Mouse (Mus musculus): ENCODE measurements around the gene Sh3pxd2a. TPM values are rescaled to one million over a fixed set of nuclear protein-coding genes. Genes with fewer than 3 reads are reported as not detected.
A peak's percentile ranks its signal among the peaks of the same experiment; 100 is the strongest.

Gene Sh3pxd2a
- polyA plus RNA-seq, 1 experiment = 12.1 TPM

DNA sequence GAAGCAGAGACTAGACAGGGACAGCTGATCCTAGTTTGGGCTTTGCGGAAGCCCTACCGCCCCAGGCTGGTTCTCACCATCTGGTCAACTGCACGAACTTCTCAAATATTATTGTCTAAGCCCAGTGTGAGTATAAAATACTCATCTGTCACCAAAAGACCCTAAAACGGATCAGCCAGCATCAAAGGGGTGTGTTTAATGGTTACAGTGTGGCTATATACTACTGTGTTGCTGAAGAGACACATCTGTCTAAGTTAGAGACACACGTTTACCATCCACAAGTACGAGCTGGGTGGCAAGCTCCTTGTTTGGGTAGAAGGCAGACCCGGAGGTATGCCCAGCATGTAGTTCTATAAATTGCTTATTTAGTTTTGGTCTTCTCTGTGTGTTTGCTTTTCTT is 40.6 kb downstream of the Sh3pxd2a start:
- 94% methylated on average over 7 of the region's 7 CpGs for WGBS
- no peaks in the 10 kb centered on the region for H3K4me1 ChIP-seq (ENCODE audit: control insufficient read depth, insufficient read depth, insufficient read length)
- H3K36me3 ChIP-seq (ENCODE audit: control insufficient read depth, insufficient read depth, low read length) = peaks cover 5% of the 10 kb centered on the region; the same call in 1 of the 2 replicates
- TF ChIP-seq POLR2A (IDR thresholded peaks at IDR 0.05; ENCODE audit: low read depth, low read length) (no peak), CTCF (IDR thresholded peaks at IDR 0.05; ENCODE audit: extremely low read depth, insufficient read depth, insufficient read length, insufficient replicate concordance) (no peak)
- no peak for DNase-seq (ENCODE audit: low read depth in 1 of 2, low spot score in 2 of 2)
- no peak overlapping the region for H3K27ac ChIP-seq (ENCODE audit: insufficient read depth, low read length)
- no peaks in the 10 kb centered on the region for H3K27me3 ChIP-seq (ENCODE audit: control insufficient read depth, insufficient read depth, low read length)
- H3K4me3 ChIP-seq (ENCODE audit: extremely low read depth, insufficient read depth, insufficient read length) = no peak overlapping the region

DNA sequence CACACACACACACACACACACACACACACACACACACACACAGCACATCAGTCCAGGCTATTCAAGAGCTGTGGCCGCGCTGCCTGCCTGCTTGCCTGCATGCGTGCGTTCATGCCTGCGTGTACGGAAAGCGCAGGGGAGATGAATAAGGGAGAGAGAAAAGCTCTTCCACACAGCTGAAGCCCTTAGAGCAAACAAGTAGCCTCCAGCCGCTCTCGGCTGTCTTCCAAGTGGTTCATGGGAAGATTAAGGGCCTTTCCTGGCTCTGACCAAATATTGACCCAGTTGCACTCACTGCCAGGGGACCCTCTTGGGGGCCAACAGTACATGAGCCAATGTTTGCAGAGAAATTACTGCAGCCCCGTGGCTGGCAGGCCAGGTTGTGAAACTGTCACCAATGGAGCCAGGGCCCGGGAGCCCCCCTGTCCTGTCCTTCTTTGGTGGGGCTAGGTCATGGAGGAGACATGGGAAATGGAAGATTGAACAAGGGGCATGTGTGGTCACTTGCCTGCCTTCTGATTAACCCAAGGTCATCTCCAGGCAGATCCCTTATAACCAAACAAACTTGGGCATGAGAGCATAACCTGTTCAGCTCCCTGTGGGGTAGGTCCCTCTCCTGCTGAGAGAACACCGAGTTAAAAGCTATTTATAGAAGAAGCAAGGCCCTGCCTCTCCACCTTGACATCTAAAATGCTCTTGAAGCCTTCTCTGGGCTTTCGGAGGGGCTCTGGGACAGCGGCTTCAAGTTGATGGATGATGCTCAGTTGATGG is 42.9 kb downstream of the Sh3pxd2a start:
- TF ChIP-seq POLR2A (IDR thresholded peaks at IDR 0.05; ENCODE audit: low read depth, low read length) = no peak
- no peak for TF ChIP-seq CTCF (IDR thresholded peaks at IDR 0.05; ENCODE audit: extremely low read depth, insufficient read depth, insufficient read length, insufficient replicate concordance)
- no peak overlapping the region for H3K4me3 ChIP-seq (ENCODE audit: extremely low read depth, insufficient read depth, insufficient read length)
- H3K27me3 ChIP-seq (ENCODE audit: control insufficient read depth, insufficient read depth, low read length) = no peaks in the 10 kb centered on the region
- DNase-seq (ENCODE audit: low read depth in 1 of 2, low spot score in 2 of 2) = no peak
- H3K27ac ChIP-seq (ENCODE audit: insufficient read depth, low read length) = no peak overlapping the region
- H3K36me3 ChIP-seq (ENCODE audit: control insufficient read depth, insufficient read depth, low read length) = peaks cover 5% of the 10 kb centered on the region; the same call in 1 of the 2 replicates
- no peaks in the 10 kb centered on the region for H3K4me1 ChIP-seq (ENCODE audit: control insufficient read depth, insufficient read depth, insufficient read length)
- 87% methylated on average over 14 of the region's 14 CpGs for WGBS

DNA sequence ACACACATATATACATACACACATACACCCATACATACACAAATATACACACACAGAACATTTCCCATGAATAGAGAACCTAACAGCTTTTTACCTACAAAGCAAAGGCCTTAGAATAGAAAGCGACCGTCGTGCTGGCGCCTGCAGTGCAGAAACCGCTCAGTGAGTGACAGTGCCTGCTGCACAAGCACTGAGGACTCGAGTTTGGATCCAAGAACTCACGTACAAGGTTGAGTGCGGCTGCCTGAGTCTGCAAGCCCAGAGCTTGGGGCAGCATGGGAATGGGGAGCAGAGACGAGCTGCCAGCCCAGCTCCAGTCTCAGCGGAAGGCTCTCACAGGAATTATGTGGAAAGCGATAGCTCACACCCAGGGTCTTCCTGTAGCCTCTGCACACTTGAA is 43.7 kb downstream of the Sh3pxd2a start:
- no peak overlapping the region for H3K4me3 ChIP-seq (ENCODE audit: extremely low read depth, insufficient read depth, insufficient read length)
- no peak for TF ChIP-seq POLR2A (IDR thresholded peaks at IDR 0.05; ENCODE audit: low read depth, low read length)
- TF ChIP-seq CTCF (IDR thresholded peaks at IDR 0.05; ENCODE audit: extremely low read depth, insufficient read depth, insufficient read length, insufficient replicate concordance) = no peak
- DNase-seq (ENCODE audit: low read depth in 1 of 2, low spot score in 2 of 2) = no peak
- no peaks in the 10 kb centered on the region for H3K27me3 ChIP-seq (ENCODE audit: control insufficient read depth, insufficient read depth, low read length)
- peaks cover 4% of the 10 kb centered on the region; the same call in 1 of the 2 replicates for H3K4me1 ChIP-seq (ENCODE audit: control insufficient read depth, insufficient read depth, insufficient read length)
- H3K27ac ChIP-seq (ENCODE audit: insufficient read depth, low read length) = no peak overlapping the region
- WGBS = 95% methylated on average over 11 of the region's 11 CpGs
- peaks cover 5% of the 10 kb centered on the region; the same call in 1 of the 2 replicates for H3K36me3 ChIP-seq (ENCODE audit: control insufficient read depth, insufficient read depth, low read length)

DNA sequence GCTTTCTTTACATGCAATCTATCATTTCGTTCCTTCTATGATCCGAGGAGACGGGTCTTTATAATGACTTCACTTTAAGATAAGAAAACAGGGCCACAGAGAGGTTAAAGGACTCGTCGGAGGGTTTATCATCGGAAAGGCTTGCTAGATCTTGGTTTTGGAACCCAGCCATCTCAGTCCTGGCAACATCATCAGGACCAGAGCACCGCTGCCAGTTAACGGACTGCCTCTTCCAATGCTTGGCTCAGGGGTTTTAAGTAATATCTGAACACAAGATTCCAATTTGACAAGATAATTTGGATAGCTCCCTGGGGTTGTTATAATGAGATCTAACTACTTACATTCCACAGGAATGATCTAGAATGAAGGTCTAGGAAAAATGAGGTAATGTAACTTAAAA is 45.0 kb downstream of the Sh3pxd2a start:
- 80% methylated on average over 8 of the region's 8 CpGs for WGBS
- no peak for DNase-seq (ENCODE audit: low read depth in 1 of 2, low spot score in 2 of 2)
- Histone ChIP-seq H3K27me3 (ENCODE audit: control insufficient read depth, insufficient read depth, low read length) (no peaks in the 10 kb centered on the region), H3K4me1 (ENCODE audit: control insufficient read depth, insufficient read depth, insufficient read length) (peaks cover 16% of the 10 kb centered on the region), H3K4me3 (ENCODE audit: extremely low read depth, insufficient read depth, insufficient read length) (no peak overlapping the region), H3K27ac (ENCODE audit: insufficient read depth, low read length) (no peak overlapping the region), H3K36me3 (ENCODE audit: control insufficient read depth, insufficient read depth, low read length) (peaks cover 5% of the 10 kb centered on the region; the same call in 1 of the 2 replicates)
- TF ChIP-seq CTCF (IDR thresholded peaks at IDR 0.05; ENCODE audit: extremely low read depth, insufficient read depth, insufficient read length, insufficient replicate concordance) = no peak
- no peak for TF ChIP-seq POLR2A (IDR thresholded peaks at IDR 0.05; ENCODE audit: low read depth, low read length)

DNA sequence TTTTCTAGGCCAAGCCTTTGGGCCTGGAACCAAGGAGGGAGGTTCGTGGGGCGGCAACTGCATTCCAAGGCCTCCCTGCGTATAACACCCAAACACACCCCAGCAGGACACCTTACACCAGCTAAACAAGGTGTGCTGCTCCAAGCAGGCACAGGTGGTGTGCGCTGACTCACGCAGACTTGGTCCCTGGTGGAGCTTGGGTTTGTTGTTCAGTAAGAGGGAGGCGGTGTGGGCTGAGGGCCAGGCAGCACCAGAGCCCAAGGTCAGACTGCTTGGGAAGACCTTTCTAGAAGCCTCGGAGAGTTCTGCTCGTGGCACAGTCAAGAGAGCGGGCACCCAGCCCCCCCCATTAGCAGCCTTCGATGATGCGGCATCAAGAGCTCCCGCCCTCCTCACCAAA is 48.0 kb downstream of the Sh3pxd2a start:
- no peaks in the 10 kb centered on the region for H3K27me3 ChIP-seq (ENCODE audit: control insufficient read depth, insufficient read depth, low read length)
- H3K4me1 ChIP-seq (ENCODE audit: control insufficient read depth, insufficient read depth, insufficient read length) = peaks cover 22% of the 10 kb centered on the region
- H3K27ac ChIP-seq (ENCODE audit: insufficient read depth, low read length) = no peak overlapping the region
- no peak overlapping the region for H3K4me3 ChIP-seq (ENCODE audit: extremely low read depth, insufficient read depth, insufficient read length)
- peaks cover 3% of the 10 kb centered on the region; the same call in 1 of the 2 replicates for H3K36me3 ChIP-seq (ENCODE audit: control insufficient read depth, insufficient read depth, low read length)
- WGBS = 91% methylated on average over 12 of the region's 12 CpGs
- no peak for DNase-seq (ENCODE audit: low read depth in 1 of 2, low spot score in 2 of 2)
- no peak for TF ChIP-seq POLR2A (IDR thresholded peaks at IDR 0.05; ENCODE audit: low read depth, low read length)
- TF ChIP-seq CTCF (IDR thresholded peaks at IDR 0.05; ENCODE audit: extremely low read depth, insufficient read depth, insufficient read length, insufficient replicate concordance) = no peak

DNA sequence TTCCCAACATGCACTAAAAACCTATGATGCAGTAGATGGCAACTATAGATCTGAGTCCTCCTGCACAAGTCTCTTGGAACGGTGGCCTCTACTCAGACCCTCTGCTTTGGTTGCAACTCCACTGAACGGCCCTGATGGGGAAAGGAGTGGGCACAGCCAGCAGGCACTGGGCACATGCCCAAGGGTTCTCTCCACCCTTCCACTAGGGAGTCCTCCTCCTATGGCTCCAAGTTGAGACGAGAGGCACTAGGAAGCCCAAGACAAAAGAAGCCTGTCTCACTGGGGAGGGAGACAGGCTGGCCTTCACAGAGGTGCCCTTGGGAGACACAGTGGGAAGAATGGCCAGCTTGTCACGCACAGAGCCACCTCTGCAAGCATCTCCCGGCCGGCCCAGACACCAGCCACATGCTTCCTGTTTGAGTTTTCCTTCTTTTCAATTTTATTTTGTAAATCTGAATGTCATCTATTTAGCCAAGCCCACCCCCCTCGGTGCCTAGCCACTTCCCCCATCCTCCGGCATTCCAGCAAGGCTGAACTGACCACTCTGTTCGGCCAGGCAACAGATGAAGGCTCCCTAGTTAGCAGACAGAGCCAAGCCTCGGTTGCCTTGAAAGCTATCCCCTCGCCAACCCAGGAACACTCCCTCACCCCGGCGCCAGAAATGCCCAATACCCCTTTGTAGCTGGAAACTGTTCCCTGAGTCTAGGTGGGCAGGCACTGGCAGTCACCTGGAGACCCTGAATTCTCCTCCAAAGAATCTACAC is 49.9 kb downstream of the Sh3pxd2a start:
- no peak for DNase-seq (ENCODE audit: low read depth in 1 of 2, low spot score in 2 of 2)
- no peak for TF ChIP-seq CTCF (IDR thresholded peaks at IDR 0.05; ENCODE audit: extremely low read depth, insufficient read depth, insufficient read length, insufficient replicate concordance)
- TF ChIP-seq POLR2A (IDR thresholded peaks at IDR 0.05; ENCODE audit: low read depth, low read length) = no peak
- H3K4me1 ChIP-seq (ENCODE audit: control insufficient read depth, insufficient read depth, insufficient read length) = peaks cover 22% of the 10 kb centered on the region
- 0 out of 2 replicates have a peak overlapping the region, but pooled peaks have one; percentile 3 for H3K27ac ChIP-seq (ENCODE audit: insufficient read depth, low read length)
- no peak overlapping the region for H3K4me3 ChIP-seq (ENCODE audit: extremely low read depth, insufficient read depth, insufficient read length)
- WGBS = 72% methylated on average over 13 of the region's 13 CpGs
- H3K27me3 ChIP-seq (ENCODE audit: control insufficient read depth, insufficient read depth, low read length) = no peaks in the 10 kb centered on the region
- peaks cover 3% of the 10 kb centered on the region; the same call in 1 of the 2 replicates for H3K36me3 ChIP-seq (ENCODE audit: control insufficient read depth, insufficient read depth, low read length)
